Mouse (Mus musculus) MEL (cell line): ENCODE measurements at regions not wholly inside any gene's neighbourhood (a gene's known extent, or its start where the extent isn't known, plus 50 kb on each side); places are given as distances from the start of the nearest gene placed in this dataset.

Experiments
- DNase-seq: peaks from one replicate; pipeline ENCODE4 v3.0.0; 2011; ENCODE audit warnings: low read depth, low spot score
- H3K27ac ChIP-seq: 2 replicates; pipeline ENCODE4 v1.5.1; 2012; ENCODE audit warnings: low read depth, mild to moderate bottlenecking, control low read depth, low read length, moderate library complexity; ENCODE audit not compliant: control insufficient read depth
- H3K27me3 ChIP-seq, 2 experiments: fragments of 150-350 bp in 1 of 2; sonication (generic) in 1 of 2; 2 replicates each; pipeline ENCODE4 v1.6.1; 2012; ENCODE audit warnings: low read length in 2 of 2, mild to moderate bottlenecking in 2 of 2, improper control_type of control experiment in 1 of 2, moderate library complexity in 1 of 2; ENCODE audit not compliant: insufficient read depth in 2 of 2, control insufficient read depth in 1 of 2
- H3K36me3 ChIP-seq, 2 experiments: 2 replicates each; pipeline ENCODE4 v1.6.1; 2012 to 2014; ENCODE audit warnings: low read length in 2 of 2, improper control_type of control experiment in 1 of 2, inconsistent platforms in 1 of 2, mild to moderate bottlenecking in 1 of 2; ENCODE audit not compliant: insufficient read depth in 2 of 2, control insufficient read depth in 1 of 2
- H3K4me1 ChIP-seq, 2 experiments: fragments of 150-350 bp in 1 of 2; sonication (generic) in 1 of 2; 2 replicates each; pipeline ENCODE4 v1.6.1; 2012; ENCODE audit warnings: low read length in 2 of 2, improper control_type of control experiment in 1 of 2, mild to moderate bottlenecking in 1 of 2; ENCODE audit not compliant: insufficient read depth in 2 of 2, control insufficient read depth in 1 of 2
- H3K4me3 ChIP-seq, 2 experiments: fragments of 150-350 bp in 1 of 2; sonication (generic) in 1 of 2; 2 replicates each; pipeline ENCODE4 v1.5.1; 2012; ENCODE audit warnings: low read depth in 2 of 2, low read length in 2 of 2, mild to moderate bottlenecking in 2 of 2, moderate library complexity in 2 of 2, control low read depth in 1 of 2, improper control_type of control experiment in 1 of 2; ENCODE audit not compliant: control insufficient read depth in 1 of 2, insufficient read depth in 1 of 2
- H3K79me2 ChIP-seq: 2 replicates; pipeline ENCODE4 v1.6.1; 2012; ENCODE audit warnings: mild to moderate bottlenecking, low read length, moderate library complexity; ENCODE audit not compliant: control insufficient read depth, poor library complexity, insufficient read depth
- H3K9ac ChIP-seq: 2 replicates; pipeline ENCODE4 v1.6.1; 2012; ENCODE audit warnings: low read depth, mild to moderate bottlenecking, control low read depth, low read length, moderate library complexity; ENCODE audit not compliant: control insufficient read depth, poor library complexity, severe bottlenecking
- H3K9me3 ChIP-seq: fragments of 150-350 bp; sonication (generic); replicated peaks from 2 replicates; pipeline ENCODE4 v1.6.1; 2012; ENCODE audit warnings: mild to moderate bottlenecking, low read length, improper control_type of control experiment, moderate library complexity; ENCODE audit not compliant: insufficient read depth
- BHLHE40 ChIP-seq: IDR thresholded peaks from 2 replicates; pipeline ENCODE4 v1.6.1; 2012; ENCODE audit warnings: low read depth, mild to moderate bottlenecking, inconsistent platforms, low read length, improper control_type of control experiment, borderline replicate concordance
- CHD2 ChIP-seq: IDR thresholded peaks from 2 replicates; pipeline ENCODE4 v1.6.1; 2011; ENCODE audit warnings: low read length, improper control_type of control experiment
- E2F4 ChIP-seq: IDR thresholded peaks from 2 replicates; pipeline ENCODE4 v1.6.1; 2011; ENCODE audit warnings: low read depth, low read length, improper control_type of control experiment, borderline replicate concordance
- ELF1 ChIP-seq: IDR thresholded peaks from 2 replicates; pipeline ENCODE4 v1.6.1; 2014; ENCODE audit warnings: low read depth, mild to moderate bottlenecking, inconsistent platforms, low read length, improper control_type of control experiment, moderate library complexity
- EP300 ChIP-seq, 2 experiments: IDR thresholded peaks; 2 replicates each; pipeline ENCODE4 v1.6.1; 2011; ENCODE audit warnings: improper control_type of control experiment in 2 of 2, low read length in 2 of 2, low read depth in 1 of 2, mild to moderate bottlenecking in 1 of 2
- ETS1 ChIP-seq: IDR thresholded peaks from 2 replicates; pipeline ENCODE4 v1.6.1; 2012; ENCODE audit warnings: low read depth, mild to moderate bottlenecking, inconsistent platforms, low read length, improper control_type of control experiment, moderate library complexity
- GABPA ChIP-seq: IDR thresholded peaks from 2 replicates; pipeline ENCODE4 v1.6.1; 2012; ENCODE audit warnings: low read depth, mild to moderate bottlenecking, inconsistent platforms, low read length, improper control_type of control experiment, moderate library complexity
- MEF2A ChIP-seq: IDR thresholded peaks from 2 replicates; pipeline ENCODE4 v1.6.1; 2014; ENCODE audit warnings: low read depth, mild to moderate bottlenecking, inconsistent platforms, low read length, improper control_type of control experiment; ENCODE audit not compliant: poor library complexity, insufficient replicate concordance, severe bottlenecking; ENCODE audit errors: extremely low read depth
- MYB ChIP-seq: IDR thresholded peaks from 2 replicates; pipeline ENCODE4 v1.6.1; 2011; ENCODE audit warnings: mild to moderate bottlenecking, low read depth, low read length, improper control_type of control experiment
- NRF1 ChIP-seq: IDR thresholded peaks from 2 replicates; pipeline ENCODE4 v1.6.1; 2014; ENCODE audit warnings: low read depth, mild to moderate bottlenecking, inconsistent platforms, low read length, improper control_type of control experiment, moderate library complexity; ENCODE audit not compliant: poor library complexity, insufficient read depth, severe bottlenecking
- POLR2AphosphoS2 ChIP-seq: IDR thresholded peaks from 2 replicates; pipeline ENCODE4 v1.6.1; 2011; ENCODE audit warnings: low read length, improper control_type of control experiment
- RAD21 ChIP-seq: IDR thresholded peaks from 2 replicates; pipeline ENCODE4 v1.6.1; 2011; ENCODE audit warnings: mild to moderate bottlenecking, low read depth, low read length, improper control_type of control experiment
- RCOR1 ChIP-seq: IDR thresholded peaks from 2 replicates; pipeline ENCODE4 v1.6.1; 2012; ENCODE audit warnings: low read depth, mild to moderate bottlenecking, inconsistent platforms, low read length, improper control_type of control experiment
- SMC3 ChIP-seq: IDR thresholded peaks from 2 replicates; pipeline ENCODE4 v1.6.1; 2011; ENCODE audit warnings: low read depth, low read length, improper control_type of control experiment
- TAL1 ChIP-seq: IDR thresholded peaks from 2 replicates; pipeline ENCODE4 v1.6.1; 2012; ENCODE audit warnings: mild to moderate bottlenecking, inconsistent platforms, low read length, moderate library complexity, mixed read lengths
- TBP ChIP-seq: IDR thresholded peaks from 2 replicates; pipeline ENCODE4 v1.8.0; 2011; ENCODE audit warnings: low read depth, low read length, improper control_type of control experiment
- TCF12 ChIP-seq: IDR thresholded peaks from 2 replicates; pipeline ENCODE4 v1.6.1; 2014; ENCODE audit warnings: low read depth, mild to moderate bottlenecking, inconsistent platforms, low read length, improper control_type of control experiment, moderate library complexity
- USF2 ChIP-seq, 2 experiments: IDR thresholded peaks; 2 replicates each; pipeline ENCODE4 v1.6.1; 2011 to 2012; ENCODE audit warnings: improper control_type of control experiment in 2 of 2, low read length in 2 of 2, borderline replicate concordance in 1 of 2, inconsistent platforms in 1 of 2, low read depth in 1 of 2, mild to moderate bottlenecking in 1 of 2; ENCODE audit not compliant: insufficient read depth in 1 of 2
- ZMIZ1 ChIP-seq: IDR thresholded peaks from 2 replicates; pipeline ENCODE4 v1.6.1; 2012; ENCODE audit warnings: low read depth, mild to moderate bottlenecking, inconsistent platforms, low read length, improper control_type of control experiment, moderate library complexity

DNA sequence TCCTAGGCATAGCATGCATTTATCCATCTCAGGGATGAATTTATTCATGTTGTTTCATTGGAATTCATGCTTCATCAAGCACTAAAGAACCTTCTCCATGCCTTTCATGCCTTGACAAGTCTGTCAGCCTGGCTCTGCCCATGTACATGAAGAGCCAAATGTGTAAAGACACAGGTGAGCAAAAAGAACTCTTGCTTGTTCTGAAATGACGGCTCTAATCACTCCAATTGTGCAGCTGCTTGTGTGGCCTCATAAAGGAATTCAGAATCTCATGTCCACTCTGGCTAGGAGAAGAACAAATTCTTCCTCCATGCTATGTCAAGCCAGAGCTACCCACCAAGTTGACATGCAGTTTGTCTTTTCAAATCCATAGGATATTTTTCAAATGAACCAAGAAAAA is 319.2 kb upstream of the Lmcd1 start:
- Histone ChIP-seq H3K4me1 (no peaks in the 10 kb centered on the region), H3K4me3 (no peak overlapping the region), H3K27me3 (no peaks in the 10 kb centered on the region)
- TF ChIP-seq SMC3 (no peak), TCF12 (no peak), ETS1 (no peak), E2F4 (no peak), TBP (no peak), ELF1 (no peak), MYB (no peak), ZMIZ1 (no peak), BHLHE40 (no peak), RCOR1 (no peak), GABPA (no peak), CHD2 (no peak), POLR2AphosphoS2 (no peak)
- TF ChIP-seq, all 39 proteins: peak for 0
- H3K9ac ChIP-seq = no peak overlapping the region
- no peak for DNase-seq
- no peaks in the 10 kb centered on the region for H3K79me2 ChIP-seq
- no peaks in the 10 kb centered on the region for H3K9me3 ChIP-seq
- H3K36me3 ChIP-seq = no peaks in the 10 kb centered on the region
- no peak overlapping the region for H3K27ac ChIP-seq

DNA sequence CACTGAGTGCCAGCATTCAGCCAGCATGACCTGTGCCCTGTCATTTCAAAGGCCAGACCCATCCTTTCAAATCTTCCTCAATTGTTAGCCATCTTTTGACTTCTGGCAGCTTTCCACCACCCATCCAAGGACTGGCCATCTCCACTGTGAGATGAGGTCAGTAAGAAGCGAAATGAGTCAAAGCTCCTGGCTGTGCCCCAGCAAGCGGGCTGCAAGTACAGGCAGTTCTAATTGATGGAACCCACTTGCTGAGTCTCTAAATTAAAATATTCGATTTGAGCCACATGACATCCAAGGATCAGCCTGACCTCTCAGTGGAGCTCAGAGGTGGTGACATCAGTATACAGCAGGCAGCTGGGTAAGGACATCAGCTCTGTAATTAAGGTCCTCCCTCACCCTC is 307.8 kb upstream of the Lmcd1 start:
- no peaks in the 10 kb centered on the region for H3K4me1 ChIP-seq
- H3K27me3 ChIP-seq = no peaks in the 10 kb centered on the region
- no peak for TF ChIP-seq TAL1
- TF ChIP-seq RAD21 = no peak
- no peak for TF ChIP-seq EP300 (IDR thresholded peaks at IDR 0.05; ENCODE audit: low read depth in 1 of 2, low read length in 2 of 2)
- TF ChIP-seq SMC3 = no peak
- no peak for TF ChIP-seq NRF1
- TF ChIP-seq USF2 (IDR thresholded peaks at IDR 0.05; ENCODE audit: borderline replicate concordance in 1 of 2, insufficient read depth in 1 of 2, low read depth in 1 of 2, low read length in 2 of 2) = no peak
- TF ChIP-seq ELF1 = no peak
- TF ChIP-seq MEF2A = no peak
- DNase-seq = no peak
- no peaks in the 10 kb centered on the region for H3K36me3 ChIP-seq
- no peak overlapping the region for H3K4me3 ChIP-seq
- no peak overlapping the region for H3K9ac ChIP-seq
- no peaks in the 10 kb centered on the region for H3K79me2 ChIP-seq
- no peak overlapping the region for H3K27ac ChIP-seq
- H3K9me3 ChIP-seq = no peaks in the 10 kb centered on the region
